Mouse (Mus musculus) limb, embryonic 14.5 days (tissue): ENCODE measurements around the gene C1s1. TPM values are rescaled to one million over a fixed set of nuclear protein-coding genes. Genes with fewer than 3 reads are reported as not detected.
"Not testable (repeated sequence)": the region's sequence is repeated elsewhere in the genome, so short reads cannot be mapped to it uniquely, and the experiment has no call there.

Experiments
- ATAC-seq: fragments of 200-750 bp; cut with Nextera tagmentation; 2 replicates; pipeline ENCODE4 v1.8.0; 2017; ENCODE audit warnings: low read depth, moderate number of reproducible peaks, moderate TSS enrichment; ENCODE audit not compliant: low FRiP score
- DNase-seq: peaks from one replicate; pipeline ENCODE4 v3.0.0-alpha.2; 2015; ENCODE audit warnings: low spot score
- H3K27ac ChIP-seq: fragments of 300-500 bp; sonication (generic); replicated peaks from 2 replicates; pipeline ENCODE4 v1.5.1; 2014; ENCODE audit warnings: low read depth, mild to moderate bottlenecking, low read length, moderate library complexity, mixed read lengths
- H3K27me3 ChIP-seq: fragments of 300-500 bp; sonication (generic); 2 replicates; pipeline ENCODE4 v1.6.1; 2014; ENCODE audit warnings: low read length, mixed read lengths; ENCODE audit not compliant: control insufficient read depth, insufficient read depth
- H3K36me3 ChIP-seq: fragments of 300-500 bp; sonication (generic); 2 replicates; pipeline ENCODE4 v1.6.1; 2014; ENCODE audit warnings: mild to moderate bottlenecking, low read length, moderate library complexity, mixed read lengths; ENCODE audit not compliant: control insufficient read depth, insufficient read depth
- H3K4me1 ChIP-seq: fragments of 300-500 bp; sonication (generic); 2 replicates; pipeline ENCODE4 v1.6.1; 2014; ENCODE audit warnings: antibody characterized with exemption, low read length, mixed read lengths; ENCODE audit not compliant: control insufficient read depth, insufficient read depth
- H3K4me2 ChIP-seq: fragments of 300-500 bp; sonication (generic); replicated peaks from 2 replicates; pipeline ENCODE4 v1.6.1; 2014; ENCODE audit warnings: low read depth, mild to moderate bottlenecking, low read length, moderate library complexity; ENCODE audit not compliant: severe bottlenecking
- H3K4me3 ChIP-seq: fragments of 300-500 bp; sonication (generic); replicated peaks from 2 replicates; pipeline ENCODE4 v1.5.1; 2014; ENCODE audit warnings: low read length
- H3K9ac ChIP-seq: fragments of 300-500 bp; sonication (generic); 2 replicates; pipeline ENCODE4 v1.6.1; 2014; ENCODE audit warnings: mild to moderate bottlenecking, low read depth, low read length, moderate library complexity; ENCODE audit not compliant: severe bottlenecking
- H3K9me3 ChIP-seq: fragments of 300-500 bp; sonication (generic); 2 replicates; pipeline ENCODE4 v1.6.1; 2016; ENCODE audit warnings: low read length; ENCODE audit not compliant: control insufficient read depth
- POLR2A ChIP-seq: fragments of 200-500 bp; IDR thresholded peaks from 2 replicates; pipeline ENCODE4 v1.8.0; 2012; ENCODE audit warnings: inconsistent platforms, mild to moderate bottlenecking, moderate library complexity, borderline replicate concordance; ENCODE audit not compliant: insufficient read depth, insufficient read length; ENCODE audit errors: extremely low read depth
- WGBS: fragments of 180-500 bp; shearing (Covaris S2); extraction: QIAGEN DNeasy Blood & Tissue Kit; methylation state at CpG from one replicate; pipeline ENCODE4 v1.1.7; 2014; 5-methylcytosine and 5-hydroxymethylcytosine counted together
- polyA plus RNA-seq, 2 experiments: library from polyadenylated mRNA; depleted of rRNA in 1 of 2; stranded (reverse) in 1 of 2; unstranded in 1 of 2; fragments of >200 nt; fragmentation: Nextera tagmentation in 1 of 2; extraction: Ambion mirVana in 1 of 2; gene quantifications; 2 replicates each; pipeline versions ENCODE4 v1.2.1 to v1.2.3; 2012 to 2014

Gene C1s1
- polyA plus RNA-seq, 2 experiments = 3.4 to 7.9 TPM

DNA sequence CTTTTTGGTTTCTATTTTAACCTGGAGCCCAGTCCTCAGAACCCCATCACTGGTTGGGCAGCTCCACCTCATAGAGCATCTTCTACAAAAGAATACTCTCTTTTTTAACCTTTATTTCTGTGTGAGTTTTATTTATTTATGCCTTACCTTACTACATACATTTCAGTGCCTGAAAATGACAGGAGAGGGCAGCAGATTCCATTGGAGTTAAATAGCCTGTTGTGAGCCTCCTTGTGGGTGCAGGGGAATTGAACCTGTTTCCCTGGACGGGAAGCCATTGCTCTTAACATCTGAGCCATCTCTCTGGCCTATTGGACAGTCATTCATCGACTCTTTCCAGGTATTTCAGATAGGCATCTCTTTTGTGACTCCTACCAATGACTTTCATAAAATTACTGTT lies 3.3 kb upstream of the C1s1 start:
- no peak for TF ChIP-seq POLR2A
- Histone ChIP-seq H3K9ac (no peak overlapping the region), H3K27ac (no peak overlapping the region), H3K27me3 (no peaks in the 10 kb centered on the region), H3K4me2 (no peak overlapping the region), H3K36me3 (no peaks in the 10 kb centered on the region), H3K9me3 (no peaks in the 10 kb centered on the region; the same call in 1 of the 2 replicates), H3K4me1 (no peaks in the 10 kb centered on the region), H3K4me3 (no peak overlapping the region)
- DNase-seq = no peak
- ATAC-seq = no peak
- 84% methylated on average over 2 of the region's 2 CpGs for WGBS

DNA sequence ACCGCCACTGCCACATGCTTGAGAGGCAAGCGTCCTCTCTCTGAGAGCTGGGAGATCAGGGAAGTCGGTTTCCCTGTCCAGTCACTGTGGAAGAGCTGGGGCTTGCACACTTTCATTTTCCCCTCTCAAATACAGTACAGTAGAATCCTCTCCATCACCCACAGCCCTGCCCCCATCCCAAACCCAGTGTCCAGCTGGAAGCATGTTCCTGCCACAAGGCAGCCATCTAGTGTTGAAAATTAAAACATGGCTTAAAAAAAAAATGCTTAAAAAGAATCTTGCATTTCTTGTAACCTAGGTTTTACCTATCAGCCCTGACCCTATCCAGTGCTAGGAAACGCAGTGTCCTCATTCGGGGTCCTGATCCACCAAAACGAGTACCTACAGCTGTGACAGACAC lies 2.3 kb upstream of the C1s1 start:
- H3K4me3 ChIP-seq = no peak overlapping the region
- H3K4me2 ChIP-seq = no peak overlapping the region
- no peaks in the 10 kb centered on the region; the same call in 1 of the 2 replicates for H3K9me3 ChIP-seq
- H3K9ac ChIP-seq = no peak overlapping the region
- H3K27me3 ChIP-seq = no peaks in the 10 kb centered on the region
- no peak for ATAC-seq
- no peaks in the 10 kb centered on the region for H3K36me3 ChIP-seq
- H3K4me1 ChIP-seq = no peaks in the 10 kb centered on the region
- whole genome bisulfite sequencing = 84% methylated on average over 5 of the region's 6 CpGs
- TF ChIP-seq POLR2A = no peak
- no peak for DNase-seq
- no peak overlapping the region for H3K27ac ChIP-seq

- 80% methylated on average over 2 of the region's 2 CpGs for WGBS
- H3K27me3 ChIP-seq = not testable (repeated sequence)
These were observed 983 bp downstream of the C1s1 start for GRCm38 (mm10) chr6:124541176-124541575.

DNA sequence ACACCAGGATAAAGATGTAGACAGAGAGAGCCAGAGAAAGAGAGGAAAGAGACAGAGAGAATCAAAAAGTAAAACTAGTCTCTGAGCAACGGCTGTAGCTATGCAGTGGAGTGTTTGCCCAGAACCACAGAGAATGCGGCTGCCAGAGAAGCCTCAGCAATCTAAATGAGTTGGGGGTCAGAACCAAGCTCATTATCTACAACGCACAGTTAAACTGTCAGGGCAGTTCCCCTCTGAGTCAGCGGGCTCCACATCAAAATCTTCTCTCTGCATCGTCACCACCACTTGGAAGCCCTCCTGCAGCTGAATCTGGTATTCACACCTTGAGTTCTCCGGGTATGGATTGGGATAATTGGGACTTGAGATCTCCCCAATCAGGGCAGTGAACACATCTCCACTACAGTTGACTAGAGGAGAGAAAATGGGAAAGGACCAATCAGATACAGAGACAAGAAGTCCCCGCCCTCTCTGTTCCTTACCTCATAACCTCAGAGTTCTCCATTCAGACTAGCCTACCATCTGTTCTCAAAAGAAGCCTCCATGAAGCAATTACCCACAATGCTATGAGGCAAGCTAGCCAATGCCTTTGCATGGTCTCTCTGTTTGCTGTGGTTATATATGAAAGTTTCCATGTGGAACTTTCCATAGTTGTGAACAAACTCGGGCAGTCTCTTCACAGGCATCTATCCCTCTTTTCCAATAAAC lies 5.9 kb downstream of the C1s1 start:
- H3K36me3 ChIP-seq, H3K9ac ChIP-seq, DNase-seq, H3K4me2 ChIP-seq, H3K4me1 ChIP-seq, H3K9me3 ChIP-seq, H3K27me3 ChIP-seq, ATAC-seq, H3K4me3 ChIP-seq, H3K27ac ChIP-seq: not testable (repeated sequence)
- WGBS = 73% methylated on average over 7 of the region's 8 CpGs

More at GRCm38 (mm10) chr6:124541176-124541575, 983 bp downstream of the C1s1 start:
- not testable (repeated sequence) for H3K36me3 ChIP-seq, H3K27ac ChIP-seq, H3K9ac ChIP-seq, H3K4me3 ChIP-seq, ATAC-seq, DNase-seq, H3K4me2 ChIP-seq, H3K4me1 ChIP-seq, H3K9me3 ChIP-seq

DNA sequence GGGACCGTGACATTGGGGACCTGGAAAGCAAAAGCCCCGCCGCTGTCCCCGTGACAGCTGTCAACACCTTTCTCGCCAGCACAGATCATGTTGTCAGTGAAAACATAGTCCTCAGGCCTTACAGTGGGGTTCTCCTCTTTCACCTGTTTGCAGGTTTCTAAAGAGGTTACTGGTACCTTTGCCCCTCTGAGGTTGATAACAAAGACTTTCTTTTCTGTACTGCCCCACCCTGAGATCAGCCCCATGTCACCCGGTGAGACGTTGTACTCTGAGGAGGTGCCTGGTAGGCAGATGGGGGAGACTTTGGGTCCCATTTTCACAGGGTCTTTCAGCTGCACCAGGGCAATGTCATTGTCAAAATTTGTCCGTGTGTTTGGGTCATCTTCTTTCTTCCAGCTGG lies 11.1 kb downstream of the C1s1 start:
- no peaks in the 10 kb centered on the region for H3K9me3 ChIP-seq
- no peak overlapping the region for H3K27ac ChIP-seq
- no peak overlapping the region for H3K4me2 ChIP-seq
- no peaks in the 10 kb centered on the region for H3K36me3 ChIP-seq
- DNase-seq = no peak
- ATAC-seq = no peak
- TF ChIP-seq POLR2A = no peak
- no peak overlapping the region for H3K4me3 ChIP-seq
- H3K4me1 ChIP-seq = no peaks in the 10 kb centered on the region
- no peaks in the 10 kb centered on the region for H3K27me3 ChIP-seq
- 89% methylated on average over 8 of the region's 8 CpGs for WGBS
- no peak overlapping the region for H3K9ac ChIP-seq

GRCm38 (mm10) chr6:124527881-124528280 lies 14.3 kb downstream of the C1s1 start:
- no peak for ATAC-seq
- Histone ChIP-seq H3K27ac (no peak overlapping the region), H3K4me3 (no peak overlapping the region), H3K36me3 (no peaks in the 10 kb centered on the region), H3K9ac (no peak overlapping the region), H3K4me1 (no peaks in the 10 kb centered on the region), H3K4me2 (no peak overlapping the region), H3K27me3 (no peaks in the 10 kb centered on the region), H3K9me3 (no peaks in the 10 kb centered on the region)
- WGBS = 64% methylated on average over 3 of the region's 3 CpGs
- TF ChIP-seq POLR2A = no peak
- no peak for DNase-seq

DNA sequence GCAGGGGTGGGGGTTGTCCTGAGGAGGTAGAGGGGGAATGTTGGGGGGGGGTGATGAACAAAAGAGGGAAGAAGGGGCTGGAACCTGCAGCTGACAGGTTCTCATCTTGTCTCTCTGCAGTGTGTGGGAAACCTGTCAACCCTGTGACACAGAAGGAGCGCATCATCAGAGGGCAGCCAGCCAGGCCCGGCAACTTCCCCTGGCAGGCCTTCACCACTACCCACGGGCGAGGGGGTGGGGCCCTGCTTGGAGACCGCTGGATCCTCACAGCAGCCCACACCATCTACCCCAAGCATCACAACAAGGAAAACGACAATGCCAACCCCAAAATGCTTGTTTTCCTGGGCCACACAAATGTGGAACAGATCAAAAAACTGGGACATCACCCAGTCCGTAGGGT lies 20.1 kb downstream of the C1s1 start:
- WGBS = 71% methylated on average over 7 of the region's 7 CpGs

GRCm38 (mm10) chr6:124517733-124518132 lies 24.4 kb downstream of the C1s1 start:
- ATAC-seq, H3K4me1 ChIP-seq, H3K4me3 ChIP-seq, H3K9ac ChIP-seq, H3K9me3 ChIP-seq, H3K4me2 ChIP-seq, H3K36me3 ChIP-seq, DNase-seq, H3K27me3 ChIP-seq, H3K27ac ChIP-seq: not testable (repeated sequence)
- WGBS = 92% methylated on average over 2 of the region's 4 CpGs

More for the DNA sequence above, 20.1 kb downstream of the C1s1 start:
- not testable (repeated sequence) for H3K4me2 ChIP-seq, ATAC-seq, H3K27ac ChIP-seq, H3K36me3 ChIP-seq, H3K4me3 ChIP-seq, H3K9ac ChIP-seq, H3K9me3 ChIP-seq, H3K4me1 ChIP-seq, H3K27me3 ChIP-seq, DNase-seq
